12 mouse cellular contexts compared by ENCODE assay signal in genomic region chr16:21311781-21312180, GRCm38 (mm10).
DNase-seq lines count a peak whose midpoint lies in the region; ATAC-seq and TF ChIP-seq lines count a peak whose summit lies in the region.
"Had no signal": no experiment of that assay in that cellular context is flagged by ENCODE, and none has a peak within 500 bp of the region (broad histone marks: within the 10 kb centered on the region; RNA-seq: fewer than 3 reads in every experiment).

No protein-coding gene starts in this region.

- DNase-seq in forebrain, embryonic 10.5 days (ENCODE audit: extremely low spot score, low spot score) = no peak
- no peak for DNase-seq in midbrain, postnatal 0 days (ENCODE audit: low spot score)
- no peak for DNase-seq in frontal cortex, postnatal 10 days (ENCODE audit: low spot score in 2 of 2)
- no peak for DNase-seq in layer of hippocampus, postnatal 25 days (ENCODE audit: extremely low spot score in 1 of 2, low spot score in 1 of 2)
- DNase-seq: heart, postnatal 4 days; kidney, postnatal 36 days; lung, postnatal 14 days; right cerebral cortex, postnatal 14 days had no signal

- no peak overlapping the region; the same call in 1 of the 2 replicates for H3K4me2 ChIP-seq in forebrain, embryonic 16.5 days (ENCODE audit: low read length)
- H3K4me2 ChIP-seq in kidney, embryonic 16.5 days (replicated peaks; ENCODE audit: low read depth, low read length) = 0 out of 2 replicates have a peak overlapping the region, but pooled peaks have one; percentile 2
- H3K4me2 ChIP-seq in kidney, embryonic 14.5 days (replicated peaks; ENCODE audit: low read depth, low read length) = no peak overlapping the region
- no peak overlapping the region for H3K4me2 ChIP-seq in intestine, embryonic 16.5 days (ENCODE audit: low read depth, low read length)
- H3K4me2 ChIP-seq in midbrain, postnatal 0 days (ENCODE audit: low read depth, low read length, poor library complexity, severe bottlenecking) = no peak overlapping the region

- no peak overlapping the region for H3K4me3 ChIP-seq in forebrain, embryonic 10.5 days
- no peak overlapping the region for H3K4me3 ChIP-seq in forebrain, embryonic 16.5 days (replicated peaks; ENCODE audit: low read length)
- H3K4me3 ChIP-seq in kidney, embryonic 16.5 days (ENCODE audit: low read length) = no peak overlapping the region
- no peak overlapping the region for H3K4me3 ChIP-seq in kidney, embryonic 14.5 days (ENCODE audit: low read length)
- H3K4me3 ChIP-seq in intestine, embryonic 16.5 days (ENCODE audit: low read length) = no peak overlapping the region
- no peak overlapping the region for H3K4me3 ChIP-seq in midbrain, postnatal 0 days (ENCODE audit: low read depth, low read length)

- ATAC-seq in forebrain, embryonic 16.5 days = no peak
- ATAC-seq in kidney, embryonic 16.5 days (ENCODE audit: low FRiP score, low TSS enrichment) = no peak
- ATAC-seq in kidney, embryonic 14.5 days (ENCODE audit: low FRiP score, low TSS enrichment) = no peak
- no peak for ATAC-seq in intestine, embryonic 16.5 days
- ATAC-seq in midbrain, postnatal 0 days (ENCODE audit: low FRiP score) = no peak

- peak overlapping the region; percentile 90 for H3K27ac ChIP-seq in forebrain, embryonic 10.5 days
- H3K27ac ChIP-seq in forebrain, embryonic 16.5 days (ENCODE audit: low read length) = no peak overlapping the region
- peak overlapping the region; percentile 72 for H3K27ac ChIP-seq in kidney, embryonic 16.5 days (ENCODE audit: low read length)
- H3K27ac ChIP-seq in kidney, embryonic 14.5 days (ENCODE audit: low read depth, low read length) = no peak overlapping the region
- H3K27ac ChIP-seq in intestine, embryonic 16.5 days (ENCODE audit: low read length) = peak overlapping the region; percentile 74; the same call in 1 of the 2 replicates
- peak overlapping the region; percentile 77; the same call in 1 of the 2 replicates for H3K27ac ChIP-seq in midbrain, postnatal 0 days (ENCODE audit: low read depth, low read length)

- H3K9ac ChIP-seq in forebrain, embryonic 16.5 days (replicated peaks; ENCODE audit: low read depth, low read length) = no peak overlapping the region
- no peak overlapping the region; the same call in 1 of the 2 replicates for H3K9ac ChIP-seq in kidney, embryonic 16.5 days (replicated peaks; ENCODE audit: low read length)
- no peak overlapping the region for H3K9ac ChIP-seq in kidney, embryonic 14.5 days (ENCODE audit: low read depth, low read length)
- 0 out of 2 replicates have a peak overlapping the region, but pooled peaks have one; percentile 80 for H3K9ac ChIP-seq in intestine, embryonic 16.5 days (ENCODE audit: low read depth, low read length)
- no peak overlapping the region for H3K9ac ChIP-seq in midbrain, postnatal 0 days (replicated peaks; ENCODE audit: low read length, poor library complexity, severe bottlenecking)

- H3K9me3 ChIP-seq in forebrain, embryonic 10.5 days = no peaks in the 10 kb centered on the region
- H3K9me3 ChIP-seq in forebrain, embryonic 16.5 days (ENCODE audit: control insufficient read depth, low read length) = no peaks in the 10 kb centered on the region
- no peaks in the 10 kb centered on the region for H3K9me3 ChIP-seq in kidney, embryonic 16.5 days (ENCODE audit: low read length)
- H3K9me3 ChIP-seq in kidney, embryonic 14.5 days (ENCODE audit: control insufficient read depth, low read length) = no peaks in the 10 kb centered on the region
- no peaks in the 10 kb centered on the region for H3K9me3 ChIP-seq in intestine, embryonic 16.5 days (ENCODE audit: control insufficient read depth, low read length)
- no peaks in the 10 kb centered on the region for H3K9me3 ChIP-seq in midbrain, postnatal 0 days (ENCODE audit: low read length)

- no peak for TF ChIP-seq CTCF in midbrain, postnatal 0 days (IDR thresholded peaks at IDR 0.05)

- peaks cover 44% of the 10 kb centered on the region for H3K27me3 ChIP-seq in forebrain, embryonic 10.5 days (ENCODE audit: poor library complexity, severe bottlenecking)
- 0 out of 2 replicates have a peak, but pooled peaks cover 3% of the 10 kb centered on the region for H3K27me3 ChIP-seq in forebrain, embryonic 16.5 days (replicated peaks; ENCODE audit: control insufficient read depth, insufficient read depth, low read length)
- H3K27me3 ChIP-seq in kidney, embryonic 16.5 days (ENCODE audit: insufficient read depth, low read length) = no peaks in the 10 kb centered on the region
- H3K27me3 ChIP-seq in kidney, embryonic 14.5 days (ENCODE audit: control insufficient read depth, insufficient read depth, low read length) = no peaks in the 10 kb centered on the region
- no peaks in the 10 kb centered on the region for H3K27me3 ChIP-seq in intestine, embryonic 16.5 days (replicated peaks; ENCODE audit: control insufficient read depth, insufficient read depth, low read length)
- H3K27me3 ChIP-seq in midbrain, postnatal 0 days (ENCODE audit: insufficient read depth, low read length) = no peaks in the 10 kb centered on the region

- H3K36me3 ChIP-seq in forebrain, embryonic 10.5 days (replicated peaks) = no peaks in the 10 kb centered on the region
- H3K36me3 ChIP-seq in forebrain, embryonic 16.5 days (ENCODE audit: control insufficient read depth, insufficient read depth) = no peaks in the 10 kb centered on the region
- no peaks in the 10 kb centered on the region for H3K36me3 ChIP-seq in kidney, embryonic 16.5 days (ENCODE audit: insufficient read depth, low read length)
- H3K36me3 ChIP-seq in kidney, embryonic 14.5 days (ENCODE audit: control insufficient read depth, insufficient read depth, low read length) = no peaks in the 10 kb centered on the region
- H3K36me3 ChIP-seq in intestine, embryonic 16.5 days (ENCODE audit: control insufficient read depth, insufficient read depth, low read length) = no peaks in the 10 kb centered on the region
- no peaks in the 10 kb centered on the region for H3K36me3 ChIP-seq in midbrain, postnatal 0 days (ENCODE audit: insufficient read depth, low read length)

- peaks cover 57% of the 10 kb centered on the region for H3K4me1 ChIP-seq in forebrain, embryonic 10.5 days
- H3K4me1 ChIP-seq in forebrain, embryonic 16.5 days (replicated peaks; ENCODE audit: control insufficient read depth, insufficient read depth, low read length) = peaks cover 15% of the 10 kb centered on the region
- H3K4me1 ChIP-seq in kidney, embryonic 16.5 days (ENCODE audit: insufficient read depth, low read length) = peaks cover 49% of the 10 kb centered on the region
- peaks cover 30% of the 10 kb centered on the region for H3K4me1 ChIP-seq in kidney, embryonic 14.5 days (ENCODE audit: control insufficient read depth, insufficient read depth, low read length)
- peaks cover 26% of the 10 kb centered on the region for H3K4me1 ChIP-seq in intestine, embryonic 16.5 days (ENCODE audit: control insufficient read depth, insufficient read depth, low read length)
- H3K4me1 ChIP-seq in midbrain, postnatal 0 days (ENCODE audit: insufficient read depth, low read length) = peaks cover 3% of the 10 kb centered on the region; the same call in 1 of the 2 replicates

Comparison
In these comparisons a context has a peak if more than half of its experiments do, and no peak if none do; other contexts are left out.
1. H3K27ac ChIP-seq: peak in forebrain, embryonic 10.5 days (single experiment), kidney, embryonic 16.5 days (single experiment), intestine, embryonic 16.5 days (single experiment) and midbrain, postnatal 0 days (single experiment); none in forebrain, embryonic 16.5 days (single experiment) and kidney, embryonic 14.5 days (single experiment).